In the genomic region with DNA sequence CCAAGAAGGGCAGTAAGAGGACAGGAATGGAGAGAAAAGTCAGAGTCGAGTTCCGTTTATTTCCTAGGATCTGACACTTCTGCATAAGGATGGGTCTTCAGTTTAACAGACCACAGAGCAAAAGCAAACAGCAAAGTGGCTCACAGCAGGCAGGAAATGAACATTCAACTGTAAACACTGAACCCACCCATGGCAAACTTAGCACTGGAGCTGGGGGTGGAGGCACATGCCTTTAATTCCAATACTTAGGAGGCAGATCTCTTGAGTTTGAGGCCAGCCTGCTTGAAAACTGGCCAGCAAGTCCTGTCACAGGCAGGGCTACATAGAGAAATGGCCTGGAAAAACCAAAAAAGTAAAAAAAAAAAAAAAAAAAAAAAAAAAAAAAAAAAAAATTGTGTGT, we compare ENCODE assay signal across 15 mouse cellular contexts. TPM values are rescaled to one million over a fixed set of nuclear protein-coding genes. Genes with fewer than 3 reads are reported as not detected.
DNase-seq lines count a peak whose midpoint lies in the region; ATAC-seq lines count a peak whose summit lies in the region.
"Had no signal": no experiment of that assay in that cellular context is flagged by ENCODE, and none has a peak within 500 bp of the region (broad histone marks: within the 10 kb centered on the region; RNA-seq: fewer than 3 reads in every experiment).

No protein-coding gene starts in this region.

- H3K36me3 ChIP-seq in liver, embryonic 12.5 days, result peaks cover 4% of the 10 kb centered on the region; the same call in 1 of the 2 replicates
- H3K36me3 ChIP-seq in lung, embryonic 16.5 days (ENCODE audit: control insufficient read depth, insufficient read depth, low read length), result no peaks in the 10 kb centered on the region
- no peaks in the 10 kb centered on the region for H3K36me3 ChIP-seq in stomach, embryonic 16.5 days (ENCODE audit: control insufficient read depth, insufficient read depth, low read length)
- no peaks in the 10 kb centered on the region for H3K36me3 ChIP-seq in midbrain, embryonic 13.5 days
- H3K36me3 ChIP-seq: heart, embryonic 13.5 days; hindbrain, embryonic 10.5 days had no signal

- no peak overlapping the region for H3K4me3 ChIP-seq in liver, embryonic 12.5 days
- no peak overlapping the region for H3K4me3 ChIP-seq in lung, embryonic 16.5 days (ENCODE audit: low read length)
- H3K4me3 ChIP-seq in stomach, embryonic 16.5 days (replicated peaks; ENCODE audit: low read length), result no peak overlapping the region
- H3K4me3 ChIP-seq in midbrain, embryonic 13.5 days (replicated peaks), result no peak overlapping the region
- H3K4me3 ChIP-seq: heart, embryonic 13.5 days; hindbrain, embryonic 10.5 days had no signal

- H3K27me3 ChIP-seq in liver, embryonic 12.5 days (replicated peaks), result no peaks in the 10 kb centered on the region
- H3K27me3 ChIP-seq in lung, embryonic 16.5 days (ENCODE audit: control insufficient read depth, insufficient read depth, low read depth, low read length), result no peaks in the 10 kb centered on the region
- H3K27me3 ChIP-seq in stomach, embryonic 16.5 days (ENCODE audit: control insufficient read depth, insufficient read depth, low read length), result no peaks in the 10 kb centered on the region
- no peaks in the 10 kb centered on the region for H3K27me3 ChIP-seq in midbrain, embryonic 13.5 days
- H3K27me3 ChIP-seq: heart, embryonic 13.5 days had no signal

- DNase-seq in heart, adult 11 months, result peak; percentile 86
- no peak for DNase-seq in heart, postnatal 14 days
- no peak for DNase-seq in spleen, postnatal 14 days (ENCODE audit: low spot score in 2 of 2)
- no peak for DNase-seq in embryo, embryonic 9.5 days (ENCODE audit: extremely low spot score)
- DNase-seq: cerebellum, adult 11 months; forebrain, postnatal 0 days; gastrocnemius, postnatal 25 days; kidney, adult 18-20 months; right cerebral cortex, adult 18-20 months had no signal

- H3K4me2 ChIP-seq in liver, embryonic 12.5 days, result peak overlapping the region; percentile 28
- H3K4me2 ChIP-seq in lung, embryonic 16.5 days (ENCODE audit: low read depth, low read length), result peak overlapping the region; percentile 16; the same call in 1 of the 2 replicates
- no peak overlapping the region for H3K4me2 ChIP-seq in stomach, embryonic 16.5 days (ENCODE audit: low read depth, low read length)
- no peak overlapping the region for H3K4me2 ChIP-seq in midbrain, embryonic 13.5 days (replicated peaks)
- H3K4me2 ChIP-seq: heart, embryonic 13.5 days had no signal

- WGBS in liver, embryonic 12.5 days (ENCODE audit: insufficient replicate concordance), result 47% methylated on average over 2 of the region's 2 CpGs
- 15% methylated on average over 2 of the region's 2 CpGs for WGBS in lung, embryonic 16.5 days
- WGBS in stomach, embryonic 16.5 days, result 42% methylated on average over 2 of the region's 2 CpGs
- WGBS in midbrain, embryonic 13.5 days, result 77% methylated on average over 2 of the region's 2 CpGs

- H3K27ac ChIP-seq in liver, embryonic 12.5 days, result peak overlapping the region; percentile 76
- H3K27ac ChIP-seq in lung, embryonic 16.5 days (ENCODE audit: low read length), result peak overlapping the region; percentile 70
- H3K27ac ChIP-seq in stomach, embryonic 16.5 days (ENCODE audit: low read length), result peak overlapping the region; percentile 16; the same call in 1 of the 2 replicates
- H3K27ac ChIP-seq in midbrain, embryonic 13.5 days, result no peak overlapping the region
- H3K27ac ChIP-seq: heart, embryonic 13.5 days; hindbrain, embryonic 10.5 days had no signal

- H3K9me3 ChIP-seq in liver, embryonic 12.5 days (replicated peaks), result no peaks in the 10 kb centered on the region
- no peaks in the 10 kb centered on the region for H3K9me3 ChIP-seq in lung, embryonic 16.5 days (ENCODE audit: control insufficient read depth, low read length)
- no peaks in the 10 kb centered on the region for H3K9me3 ChIP-seq in stomach, embryonic 16.5 days (replicated peaks; ENCODE audit: control insufficient read depth, low read length)
- no peaks in the 10 kb centered on the region for H3K9me3 ChIP-seq in midbrain, embryonic 13.5 days
- H3K9me3 ChIP-seq: heart, embryonic 13.5 days; hindbrain, embryonic 10.5 days had no signal

- H3K9ac ChIP-seq in liver, embryonic 12.5 days, result no peak overlapping the region
- H3K9ac ChIP-seq in lung, embryonic 16.5 days (ENCODE audit: low read length), result peak overlapping the region; percentile 26; the same call in 1 of the 2 replicates
- no peak overlapping the region for H3K9ac ChIP-seq in stomach, embryonic 16.5 days (ENCODE audit: low read length)
- no peak overlapping the region for H3K9ac ChIP-seq in midbrain, embryonic 13.5 days (replicated peaks)
- H3K9ac ChIP-seq: forebrain, postnatal 0 days; heart, embryonic 13.5 days had no signal

- ATAC-seq in liver, embryonic 12.5 days, result no peak
- no peak for ATAC-seq in lung, embryonic 16.5 days (ENCODE audit: low read depth)
- ATAC-seq in stomach, embryonic 16.5 days (ENCODE audit: insufficient read depth, low FRiP score), result no peak
- no peak for ATAC-seq in midbrain, embryonic 13.5 days
- ATAC-seq: forebrain, postnatal 0 days had no signal

- peaks cover 28% of the 10 kb centered on the region for H3K4me1 ChIP-seq in liver, embryonic 12.5 days
- peaks cover 12% of the 10 kb centered on the region for H3K4me1 ChIP-seq in lung, embryonic 16.5 days (replicated peaks; ENCODE audit: control insufficient read depth, insufficient read depth, low read length)
- peaks cover 10% of the 10 kb centered on the region for H3K4me1 ChIP-seq in stomach, embryonic 16.5 days (ENCODE audit: control insufficient read depth, insufficient read depth, low read length)
- H3K4me1 ChIP-seq in midbrain, embryonic 13.5 days (replicated peaks), result peaks cover 12% of the 10 kb centered on the region

- intact Hi-C loops in heart, postnatal 14 days (cut with DNase I), result no loop called here

RNA-seq across cellular contexts. Expression of gene Coa4, which starts 3.4 kb away (rescaled TPM):
- 10 to 100 TPM; 13.0 to 13.3 TPM for total RNA-seq in heart, postnatal 14 days (2021)
- polyA plus RNA-seq in liver, embryonic 12.5 days (2016; fragmentation: Nextera tagmentation; extraction: Ambion mirVana), result 15.1 and 18.1 TPM in 2 replicates
- polyA plus RNA-seq in lung, embryonic 16.5 days (2015; fragmentation: Nextera tagmentation; extraction: Ambion mirVana), result 19.6 and 20.4 TPM in 2 replicates
- 28.6 and 34.3 TPM in 2 replicates for polyA plus RNA-seq in stomach, embryonic 16.5 days (2015; fragmentation: Nextera tagmentation; extraction: Ambion mirVana)
- polyA plus RNA-seq in midbrain, embryonic 13.5 days (2015; fragmentation: Nextera tagmentation; extraction: Ambion mirVana), result 16.7 and 19.7 TPM in 2 replicates

RNA-seq across cellular contexts. Expression of gene Dnajb13, which starts 18.7 kb away (rescaled TPM):
- total RNA-seq in heart, postnatal 14 days (2021), result not detected
- 2.5 TPM in 2 replicates for polyA plus RNA-seq in liver, embryonic 12.5 days (2016; fragmentation: Nextera tagmentation; extraction: Ambion mirVana)
- 8.5 and 12.9 TPM in 2 replicates for polyA plus RNA-seq in lung, embryonic 16.5 days (2015; fragmentation: Nextera tagmentation; extraction: Ambion mirVana)
- polyA plus RNA-seq in stomach, embryonic 16.5 days (2015; fragmentation: Nextera tagmentation; extraction: Ambion mirVana), result 0.99 and 1.0 TPM in 2 replicates
- polyA plus RNA-seq in midbrain, embryonic 13.5 days (2015; fragmentation: Nextera tagmentation; extraction: Ambion mirVana), result 1.2 and 3.2 TPM in 2 replicates
- total RNA-seq: gastrocnemius, postnatal 25 days had no signal

RNA-seq across cellular contexts. Expression of gene Ucp2, which starts 40.4 kb away (rescaled TPM):
- 100 to 1,000 TPM; 781 to 850 TPM for total RNA-seq in heart, postnatal 14 days (2021)
- polyA plus RNA-seq in liver, embryonic 12.5 days (2016; fragmentation: Nextera tagmentation; extraction: Ambion mirVana), result 814 and 842 TPM in 2 replicates
- polyA plus RNA-seq in lung, embryonic 16.5 days (2015; fragmentation: Nextera tagmentation; extraction: Ambion mirVana), result 306 and 325 TPM in 2 replicates
- polyA plus RNA-seq in stomach, embryonic 16.5 days (2015; fragmentation: Nextera tagmentation; extraction: Ambion mirVana), result 351 and 400 TPM in 2 replicates
- 51.9 and 52.5 TPM in 2 replicates for polyA plus RNA-seq in midbrain, embryonic 13.5 days (2015; fragmentation: Nextera tagmentation; extraction: Ambion mirVana)

Comparison
In these comparisons a context has a peak if more than half of its experiments do, and no peak if none do; other contexts are left out.
1. H3K4me2 ChIP-seq: peak in liver, embryonic 12.5 days (single experiment) and lung, embryonic 16.5 days (single experiment); none in stomach, embryonic 16.5 days (single experiment) and midbrain, embryonic 13.5 days (single experiment).